Mouse (Mus musculus) adrenal gland, postnatal 25 days (tissue): ENCODE measurements around the gene Defb42. TPM values are rescaled to one million over a fixed set of nuclear protein-coding genes. Genes with fewer than 3 reads are reported as not detected.

ENCODE experiments used
- DNase-seq: peaks from one replicate; pipeline ENCODE4 v3.0.0; 2021; ENCODE audit warnings: mixed read lengths
- long read RNA-seq: library from polyadenylated mRNA; stranded (forward); transcript quantifications from one replicate; pipeline ENCODE4 v2.0.0, GENCODE M21; 2021
- total RNA-seq: library from RNA; stranded (reverse); gene quantifications from 2 replicates; pipeline ENCODE4 v1.2.3, GENCODE M21; 2021

Gene Defb42
- 0.61 TPM in 1 of 2 replicates, not detected in the other for total RNA-seq
- long read RNA-seq: 0 reads

GRCm38 (mm10) chr14:63046691-63047090 is at the start of gene Defb42:
Gene Defb42 (plus strand): TSS chr14:63046991.
- DNase-seq: no peak

GRCm38 (mm10) chr14:62997777-62998176 is 49.0 kb upstream of the Defb42 start, which contains the start of gene Defb47:
Gene Defb47 (plus strand): TSS chr14:62998077.
- no peak for DNase-seq

- no peak for DNase-seq
Measured at GRCm38 (mm10) chr14:62998977-62999376, 47.8 kb upstream of the Defb42 start.

- DNase-seq: no peak
Measured at GRCm38 (mm10) chr14:63002588-63002987, 44.2 kb upstream of the Defb42 start.

- DNase-seq: no peak
Measured at GRCm38 (mm10) chr14:63011471-63011870, 35.3 kb upstream of the Defb42 start, which contains the start of gene Defb43. Gene Defb43 (plus strand): TSS chr14:63011771.

GRCm38 (mm10) chr14:63013082-63013481 is 33.7 kb upstream of the Defb42 start:
- no peak for DNase-seq

GRCm38 (mm10) chr14:63014667-63015066 is 32.1 kb upstream of the Defb42 start:
- DNase-seq: no peak

- no peak for DNase-seq
Measured at GRCm38 (mm10) chr14:63020524-63021156, 26.2 kb upstream of the Defb42 start.

GRCm38 (mm10) chr14:63049910-63050370 is 3.1 kb downstream of the Defb42 start, which contains the start of gene Defb30:
Gene Defb30 (minus strand): TSS chr14:63049960.
- DNase-seq: no peak

GRCm38 (mm10) chr14:63050769-63051168 is 4.0 kb downstream of the Defb42 start:
- peak; percentile 82 for DNase-seq

GRCm38 (mm10) chr14:63054729-63055128 is 7.9 kb downstream of the Defb42 start:
- peak; percentile 67 for DNase-seq

GRCm38 (mm10) chr14:63060361-63060760 is 13.6 kb downstream of the Defb42 start:
- no peak for DNase-seq

GRCm38 (mm10) chr14:63062184-63062583 is 15.4 kb downstream of the Defb42 start:
- DNase-seq: no peak

GRCm38 (mm10) chr14:63065391-63065790 is 18.6 kb downstream of the Defb42 start:
- no peak for DNase-seq

- DNase-seq: peak; percentile 77
Measured at GRCm38 (mm10) chr14:63066630-63067310, 20.0 kb downstream of the Defb42 start.

- no peak for DNase-seq
Measured at GRCm38 (mm10) chr14:63067708-63068107, 20.9 kb downstream of the Defb42 start.

Other genes starting within 250 kb of the Defb42 start
- gene Wdfy2, start 209.3 kb upstream of the Defb42 start, total RNA-seq: 43.2 and 46.3 TPM in 2 replicates
- gene Defb48, start 62.5 kb upstream of the Defb42 start, total RNA-seq: not detected in 2 replicates
- not detected in 2 replicates for gene Defb47, start 48.9 kb upstream of the Defb42 start, total RNA-seq
- not detected in 2 replicates for gene Defb43, start 35.2 kb upstream of the Defb42 start, total RNA-seq
- gene Defb30, start 3.0 kb downstream of the Defb42 start, total RNA-seq: not detected in 2 replicates